In genomic region chr1:55053005-55053404, GRCm38 (mm10) we compare ENCODE assay signal across 8 mouse cellular contexts. TPM values are rescaled to one million over a fixed set of nuclear protein-coding genes. Genes with fewer than 3 reads are reported as not detected.
DNase-seq lines count a peak whose midpoint lies in the region; ATAC-seq and TF ChIP-seq lines count a peak whose summit lies in the region.

No protein-coding gene starts in this region.

- H3K4me3 ChIP-seq in gastrocnemius, adult 2 months: peak overlapping the region; percentile 85
- H3K4me3 ChIP-seq in lung, embryonic 16.5 days (ENCODE audit: low read length): peak overlapping the region; percentile 64

- TF ChIP-seq CTCF in brain, embryonic 14.5 days (IDR thresholded peaks at IDR 0.05; ENCODE audit: borderline replicate concordance, extremely low read depth, insufficient read depth, insufficient read length): no peak
- peak; percentile 35 for TF ChIP-seq CTCF in gastrocnemius, adult 2 months (IDR thresholded peaks at IDR 0.05)

- no peak for TF ChIP-seq POLR2A in brain, embryonic 14.5 days (IDR thresholded peaks at IDR 0.05; ENCODE audit: borderline replicate concordance, extremely low read depth, insufficient read depth, insufficient read length, poor library complexity, severe bottlenecking)

- H3K4me1 ChIP-seq in lung, embryonic 16.5 days (replicated peaks; ENCODE audit: control insufficient read depth, insufficient read depth, low read length): peaks cover 11% of the 10 kb centered on the region

- intact Hi-C loops in gastrocnemius, adult 2 months (cut with DNase I): loop anchor here (2.0 to 5.0 kb wide), 3 partner anchors 26 to 36 kb away; partner anchors contain the start of gene Sf3b1

- H3K9me3 ChIP-seq in lung, embryonic 16.5 days (ENCODE audit: control insufficient read depth, low read length): no peaks in the 10 kb centered on the region

- peak; percentile 73 for DNase-seq in ovary, adult 18-20 months (ENCODE audit: low spot score)
- no peak for DNase-seq in ovary, postnatal 10 days (ENCODE audit: low spot score)
- peak; percentile 49 for DNase-seq in brain, embryonic 14.5 days (ENCODE audit: low read depth)
- peak; percentile 87 for DNase-seq in gastrocnemius, adult 2 months
- peak; percentile 76 to 80 for DNase-seq in kidney, adult 8-10 months
- DNase-seq in retina, embryonic 14.5 days (ENCODE audit: low spot score): peak; percentile 58
- DNase-seq in thymus, postnatal 0 days (ENCODE audit: low spot score): no peak

- H3K4me2 ChIP-seq in lung, embryonic 16.5 days (ENCODE audit: low read depth, low read length): peak overlapping the region; percentile 59

- no peaks in the 10 kb centered on the region; the same call in 1 of the 2 replicates for H3K27me3 ChIP-seq in lung, embryonic 16.5 days (ENCODE audit: control insufficient read depth, insufficient read depth, low read depth, low read length)

- H3K9ac ChIP-seq in lung, embryonic 16.5 days (ENCODE audit: low read length): peak overlapping the region; percentile 69

- under 1% methylated on average over 42 of the region's 42 CpGs for WGBS in lung, embryonic 16.5 days

- peak overlapping the region; percentile 100 for H3K27ac ChIP-seq in gastrocnemius, adult 2 months
- peak overlapping the region; percentile 79 for H3K27ac ChIP-seq in lung, embryonic 16.5 days (ENCODE audit: low read length)

- peaks cover 3% of the 10 kb centered on the region; the same call in 1 of the 2 replicates for H3K36me3 ChIP-seq in lung, embryonic 16.5 days (ENCODE audit: control insufficient read depth, insufficient read depth, low read length)

- peak; percentile 64 for ATAC-seq in lung, embryonic 16.5 days (ENCODE audit: low read depth)

RNA-seq across cellular contexts. Expression of gene Coq10b, which starts 0.4 kb away (rescaled TPM):
- polyA plus RNA-seq in brain, embryonic 14.5 days (2012; rRNA removed): 20.3 and 24.9 TPM in 2 replicates
- total RNA-seq in gastrocnemius, adult 2 months (2021): 10 to 100 TPM; 13.7 to 17.0 TPM
- 18.0 and 19.2 TPM in 2 replicates for polyA plus RNA-seq in lung, embryonic 16.5 days (2015; fragmentation: Nextera tagmentation; extraction: Ambion mirVana)
- 18.6 and 19.9 TPM in 2 replicates for polyA plus RNA-seq in thymus, postnatal 0 days (2015; fragmentation: Nextera tagmentation; extraction: Ambion mirVana)

RNA-seq across cellular contexts. Expression of gene Sf3b1, which starts 25.7 kb away (rescaled TPM):
- 211 and 222 TPM in 2 replicates for polyA plus RNA-seq in brain, embryonic 14.5 days (2012; rRNA removed)
- 10 to 100 TPM; 53.6 to 56.3 TPM for total RNA-seq in gastrocnemius, adult 2 months (2021)
- polyA plus RNA-seq in lung, embryonic 16.5 days (2015; fragmentation: Nextera tagmentation; extraction: Ambion mirVana): 293 and 321 TPM in 2 replicates
- 390 and 430 TPM in 2 replicates for polyA plus RNA-seq in thymus, postnatal 0 days (2015; fragmentation: Nextera tagmentation; extraction: Ambion mirVana)

RNA-seq across cellular contexts. Expression of gene Hspe1, which starts 34.9 kb away (rescaled TPM):
- 160 and 176 TPM in 2 replicates for polyA plus RNA-seq in brain, embryonic 14.5 days (2012; rRNA removed)
- total RNA-seq in gastrocnemius, adult 2 months (2021): 100 to 1,000 TPM in 1 of 2 experiments, 10 to 100 TPM in 1; 77.1 to 120 TPM
- 245 and 281 TPM in 2 replicates for polyA plus RNA-seq in lung, embryonic 16.5 days (2015; fragmentation: Nextera tagmentation; extraction: Ambion mirVana)
- polyA plus RNA-seq in thymus, postnatal 0 days (2015; fragmentation: Nextera tagmentation; extraction: Ambion mirVana): 316 and 385 TPM in 2 replicates

RNA-seq across cellular contexts. Expression of gene Hspd1, which starts 35.0 kb away (rescaled TPM):
- polyA plus RNA-seq in brain, embryonic 14.5 days (2012; rRNA removed): 108 and 128 TPM in 2 replicates
- total RNA-seq in gastrocnemius, adult 2 months (2021): 100 to 1,000 TPM; 156 to 249 TPM
- polyA plus RNA-seq in lung, embryonic 16.5 days (2015; fragmentation: Nextera tagmentation; extraction: Ambion mirVana): 253 and 283 TPM in 2 replicates
- polyA plus RNA-seq in thymus, postnatal 0 days (2015; fragmentation: Nextera tagmentation; extraction: Ambion mirVana): 258 and 291 TPM in 2 replicates

Comparison
In these comparisons a context has a peak if more than half of its experiments do, and no peak if none do; other contexts are left out.
1. DNase-seq: peak in ovary, adult 18-20 months (single experiment), brain, embryonic 14.5 days (single experiment), gastrocnemius, adult 2 months (single experiment), kidney, adult 8-10 months (2 of 2) and retina, embryonic 14.5 days (single experiment); none in ovary, postnatal 10 days (single experiment) and thymus, postnatal 0 days (single experiment).